Mouse (Mus musculus): Measurements from ENCODE around the gene Fbn1. TPM values are rescaled to one million over a fixed set of nuclear protein-coding genes. Genes with fewer than 3 reads are reported as not detected.

The Fbn1 gene
- polyA plus RNA-seq, 1 experiment from 2014 or later = 17.2 TPM

DNA sequence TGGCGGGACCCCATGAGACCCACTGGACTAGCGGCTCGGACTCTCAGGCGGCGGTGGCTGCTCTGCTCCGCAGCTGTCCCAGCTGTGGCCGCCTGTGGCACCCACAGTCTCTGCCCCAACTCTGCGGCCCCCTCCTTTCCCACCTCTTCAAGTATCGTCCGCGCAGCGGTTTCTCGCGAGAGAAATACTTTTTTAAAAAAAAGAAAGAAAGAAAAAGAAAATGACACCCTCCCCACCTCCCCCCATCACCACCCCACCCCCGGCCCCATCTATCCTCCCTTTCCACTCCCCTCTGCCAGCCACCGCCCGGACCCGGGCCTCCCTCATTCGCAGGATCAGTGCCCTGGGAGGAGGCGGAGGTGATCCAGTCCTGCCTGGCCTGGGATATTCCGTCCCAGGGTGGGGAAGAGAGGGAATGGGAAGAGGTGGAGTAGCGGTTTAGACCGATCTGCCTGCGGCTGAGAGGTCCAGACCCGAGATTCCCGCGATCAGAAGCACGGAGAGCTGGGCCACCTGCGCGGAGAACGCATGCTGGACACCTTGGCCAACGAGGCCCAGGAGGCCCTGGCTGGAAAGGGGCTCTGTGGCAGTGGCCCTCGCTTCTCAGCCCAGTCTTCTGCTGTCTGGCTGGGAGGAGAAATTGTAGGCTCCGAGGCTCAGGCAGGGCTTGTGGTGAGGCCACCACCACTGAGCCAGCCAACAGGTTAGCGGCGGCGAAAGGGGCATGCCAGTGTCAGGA lies 1.3 kb downstream of the Fbn1 start:
- Histone ChIP-seq H3K27ac (replicated peaks) (peak overlapping the region; percentile 93), H3K9me3 (ENCODE audit: control insufficient read depth, low read length) (no peaks in the 10 kb centered on the region), H3K9ac (ENCODE audit: low read length) (peak overlapping the region; percentile 79), H3K4me3 (ENCODE audit: low read depth, low read length) (peak overlapping the region; percentile 65), H3K4me2 (replicated peaks; ENCODE audit: low read depth) (peak overlapping the region; percentile 69), H3K27me3 (ENCODE audit: control insufficient read depth, insufficient read depth, low read length) (no peaks in the 10 kb centered on the region; the same call in 1 of the 2 replicates), H3K4me1 (replicated peaks; ENCODE audit: control insufficient read depth, insufficient read depth) (no peaks in the 10 kb centered on the region; the same call in 1 of the 2 replicates), H3K36me3 (ENCODE audit: control insufficient read depth, insufficient read depth, low read length) (no peaks in the 10 kb centered on the region; the same call in 1 of the 2 replicates)
- ATAC-seq (ENCODE audit: low FRiP score, low TSS enrichment) = peak; percentile 89
- TF ChIP-seq EP300 (optimal IDR thresholded peaks at IDR 0.05) = peak; percentile 75
- TF ChIP-seq CTCF (IDR thresholded peaks at IDR 0.05; ENCODE audit: low read depth) = 0 out of 2 replicates have a peak, but pooled peaks have one; percentile 0
- peak; percentile 54 for DNase-seq (ENCODE audit: low spot score)
- 1% methylated on average over 37 of the region's 37 CpGs for WGBS

DNA sequence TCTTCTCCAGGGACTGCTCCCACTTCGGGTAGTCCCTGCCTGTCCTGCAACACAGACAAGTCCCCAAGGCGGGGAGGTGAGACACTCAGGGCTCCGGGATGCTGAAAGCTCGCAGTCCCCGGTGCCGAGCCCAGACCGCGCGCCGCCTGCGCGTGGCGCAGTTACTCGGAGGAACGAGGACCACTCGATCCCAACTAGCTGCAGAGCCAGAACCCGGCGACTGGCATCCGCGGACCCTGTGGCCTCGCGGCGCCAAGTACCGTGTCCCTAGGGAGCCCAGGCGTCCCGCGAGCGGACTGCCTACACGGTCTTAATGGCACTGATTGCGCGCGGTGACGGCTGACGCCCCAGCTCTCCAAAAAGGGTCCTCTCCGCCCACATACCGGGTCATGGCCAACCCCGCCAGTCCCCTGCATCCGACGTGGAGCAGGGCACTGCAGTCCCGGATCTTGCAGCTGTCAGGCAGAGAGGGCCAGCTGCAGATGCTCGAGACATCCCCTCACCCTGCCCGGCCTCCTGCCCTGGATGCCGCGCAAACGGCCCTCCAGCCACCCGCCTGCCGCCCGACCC lies 2.0 kb downstream of the Fbn1 start:
- peak overlapping the region; percentile 79 for H3K9ac ChIP-seq (ENCODE audit: low read length)
- DNase-seq (ENCODE audit: low spot score) (peak; percentile 48), ATAC-seq (ENCODE audit: low FRiP score, low TSS enrichment) (peak; percentile 68)
- H3K36me3 ChIP-seq (ENCODE audit: control insufficient read depth, insufficient read depth, low read length) = no peaks in the 10 kb centered on the region; the same call in 1 of the 2 replicates
- peak overlapping the region; percentile 69 for H3K4me2 ChIP-seq (replicated peaks; ENCODE audit: low read depth)
- no peaks in the 10 kb centered on the region; the same call in 1 of the 2 replicates for H3K4me1 ChIP-seq (replicated peaks; ENCODE audit: control insufficient read depth, insufficient read depth)
- H3K4me3 ChIP-seq (ENCODE audit: low read depth, low read length) = peak overlapping the region; percentile 65
- H3K9me3 ChIP-seq (ENCODE audit: control insufficient read depth, low read length) = no peaks in the 10 kb centered on the region
- H3K27ac ChIP-seq (replicated peaks) = peak overlapping the region; percentile 93
- WGBS = under 1% methylated on average over 47 of the region's 48 CpGs
- TF ChIP-seq CTCF (IDR thresholded peaks at IDR 0.05; ENCODE audit: low read depth) = peak; percentile 24; the same call in 1 of the 2 replicates
- TF ChIP-seq EP300 (optimal IDR thresholded peaks at IDR 0.05) = no peak
- no peaks in the 10 kb centered on the region; the same call in 1 of the 2 replicates for H3K27me3 ChIP-seq (ENCODE audit: control insufficient read depth, insufficient read depth, low read length)

DNA sequence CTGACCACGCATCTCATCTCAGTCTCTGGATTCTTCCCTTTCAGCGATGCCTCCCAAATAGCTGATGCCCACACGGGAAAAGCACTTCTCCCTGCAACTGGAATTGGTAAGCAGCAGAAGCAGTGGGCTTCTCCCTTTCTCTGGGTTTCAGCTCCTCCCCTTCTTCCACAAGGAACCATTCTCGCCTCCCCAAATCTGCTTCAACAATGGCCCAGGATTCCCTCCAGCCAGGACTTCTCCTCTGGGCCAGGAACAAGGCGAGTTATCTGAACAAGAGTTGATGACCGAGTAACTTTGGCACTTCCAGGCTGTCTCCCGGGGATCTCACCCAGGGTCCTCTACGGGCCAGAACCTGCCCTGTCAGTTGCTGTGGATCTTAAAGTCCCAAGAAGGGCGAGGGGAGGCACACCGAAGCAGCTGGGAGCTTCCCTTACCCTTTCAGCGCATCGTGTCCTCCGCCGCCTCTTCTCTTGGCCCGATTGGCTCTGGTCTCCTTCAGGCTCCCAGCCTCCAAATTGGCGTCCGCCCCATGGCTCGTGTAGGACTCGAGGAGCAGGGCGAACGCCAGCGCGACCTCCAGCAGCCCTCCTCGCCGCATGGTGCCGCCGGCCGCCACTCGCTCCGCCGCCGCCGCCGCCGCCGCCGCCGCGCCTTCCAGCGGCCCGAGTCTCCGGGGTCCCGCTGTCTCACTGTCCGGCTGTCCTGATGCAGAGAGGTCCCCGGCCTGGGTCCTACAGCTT lies 2.6 kb downstream of the Fbn1 start, which contains the start of gene Gm9913:
TSS of gene Gm9913 (plus strand) at position 84 of the 740 bp plus-strand sequence.
- TF ChIP-seq CTCF (IDR thresholded peaks at IDR 0.05; ENCODE audit: low read depth) (no peak), EP300 (optimal IDR thresholded peaks at IDR 0.05) (no peak)
- peak; percentile 13; the same call in 1 of the 2 replicates for ATAC-seq (ENCODE audit: low FRiP score, low TSS enrichment)
- peak within 1 kb of the TSS; percentile 93 for H3K27ac ChIP-seq (replicated peaks)
- H3K4me2 ChIP-seq (replicated peaks; ENCODE audit: low read depth) = peak within 1 kb of the TSS; percentile 69
- peak within 1 kb of the TSS; percentile 79 for H3K9ac ChIP-seq (ENCODE audit: low read length)
- H3K4me1 ChIP-seq (replicated peaks; ENCODE audit: control insufficient read depth, insufficient read depth) = no peaks in the 10 kb centered on the region; the same call in 1 of the 2 replicates
- no peaks in the 10 kb centered on the region; the same call in 1 of the 2 replicates for H3K27me3 ChIP-seq (ENCODE audit: control insufficient read depth, insufficient read depth, low read length)
- H3K9me3 ChIP-seq (ENCODE audit: control insufficient read depth, low read length) = no peaks in the 10 kb centered on the region
- H3K4me3 ChIP-seq (ENCODE audit: low read depth, low read length) = peak within 1 kb of the TSS; percentile 65
- H3K36me3 ChIP-seq (ENCODE audit: control insufficient read depth, insufficient read depth, low read length) = no peaks in the 10 kb centered on the region; the same call in 1 of the 2 replicates
- 2% methylated on average over 38 of the region's 45 CpGs for WGBS
- DNase-seq (ENCODE audit: low spot score) = peak; percentile 35

DNA sequence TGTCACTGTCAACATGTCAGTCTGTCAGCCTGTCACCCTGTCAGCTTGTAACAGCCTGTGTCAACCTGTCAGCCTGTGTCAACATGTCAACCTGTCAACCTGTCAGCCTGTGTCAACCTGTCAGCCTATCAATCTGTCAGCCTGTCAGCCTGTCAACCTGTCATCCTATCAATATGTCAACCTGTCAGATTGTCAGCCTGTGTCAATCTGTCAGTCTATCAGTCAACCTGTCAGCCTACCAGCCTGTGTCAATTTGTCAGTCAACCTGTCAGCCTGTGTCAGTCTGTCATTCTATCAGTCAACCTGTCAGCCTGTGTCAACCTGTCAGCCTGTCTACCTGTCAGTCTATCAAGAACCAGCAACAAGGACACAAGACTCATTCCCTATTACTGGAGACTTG lies 6.3 kb downstream of the Fbn1 start:
- H3K9me3 ChIP-seq (ENCODE audit: control insufficient read depth, low read length) = no peaks in the 10 kb centered on the region
- no peak for ATAC-seq (ENCODE audit: low FRiP score, low TSS enrichment)
- H3K36me3 ChIP-seq (ENCODE audit: control insufficient read depth, insufficient read depth, low read length) = no peaks in the 10 kb centered on the region; the same call in 1 of the 2 replicates
- no peak for DNase-seq (ENCODE audit: low spot score)
- no peaks in the 10 kb centered on the region; the same call in 1 of the 2 replicates for H3K27me3 ChIP-seq (ENCODE audit: control insufficient read depth, insufficient read depth, low read length)
- no peak overlapping the region for H3K4me2 ChIP-seq (replicated peaks; ENCODE audit: low read depth)
- H3K9ac ChIP-seq (ENCODE audit: low read length) = no peak overlapping the region
- H3K27ac ChIP-seq (replicated peaks) = no peak overlapping the region
- H3K4me3 ChIP-seq (ENCODE audit: low read depth, low read length) = no peak overlapping the region
- no peaks in the 10 kb centered on the region; the same call in 1 of the 2 replicates for H3K4me1 ChIP-seq (replicated peaks; ENCODE audit: control insufficient read depth, insufficient read depth)
- no peak for TF ChIP-seq CTCF (IDR thresholded peaks at IDR 0.05; ENCODE audit: low read depth)
- TF ChIP-seq EP300 (optimal IDR thresholded peaks at IDR 0.05) = no peak

DNA sequence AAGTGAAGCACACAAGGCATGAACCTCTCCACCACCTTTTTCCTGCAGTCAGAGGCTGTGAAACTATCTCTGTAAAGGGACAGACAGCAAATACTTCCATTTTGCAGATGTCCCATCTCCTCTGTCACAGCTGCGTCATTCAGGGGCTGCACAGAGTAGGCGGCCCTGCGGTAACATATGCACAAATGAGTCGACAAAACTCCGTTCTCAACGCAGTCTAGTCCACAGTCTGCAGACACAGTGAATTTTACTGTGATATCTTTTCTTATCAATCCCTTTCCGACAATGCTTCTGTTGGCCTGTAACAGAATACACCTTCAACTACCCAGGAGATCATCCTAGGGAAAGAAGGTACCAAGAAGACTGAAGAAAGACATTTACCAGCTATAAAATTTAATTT lies 9.6 kb downstream of the Fbn1 start:
- no peak for DNase-seq (ENCODE audit: low spot score)
- no peak overlapping the region for H3K4me3 ChIP-seq (ENCODE audit: low read depth, low read length)
- no peaks in the 10 kb centered on the region; the same call in 1 of the 2 replicates for H3K4me1 ChIP-seq (replicated peaks; ENCODE audit: control insufficient read depth, insufficient read depth)
- no peak for TF ChIP-seq EP300 (optimal IDR thresholded peaks at IDR 0.05)
- no peak for TF ChIP-seq CTCF (IDR thresholded peaks at IDR 0.05; ENCODE audit: low read depth)
- no peaks in the 10 kb centered on the region for H3K27me3 ChIP-seq (ENCODE audit: control insufficient read depth, insufficient read depth, low read length)
- ATAC-seq (ENCODE audit: low FRiP score, low TSS enrichment) = no peak
- no peaks in the 10 kb centered on the region for H3K9me3 ChIP-seq (ENCODE audit: control insufficient read depth, low read length)
- H3K9ac ChIP-seq (ENCODE audit: low read length) = no peak overlapping the region
- 90% methylated on average over 7 of the region's 7 CpGs for WGBS
- no peak overlapping the region for H3K4me2 ChIP-seq (replicated peaks; ENCODE audit: low read depth)
- H3K36me3 ChIP-seq (ENCODE audit: control insufficient read depth, insufficient read depth, low read length) = no peaks in the 10 kb centered on the region; the same call in 1 of the 2 replicates
- H3K27ac ChIP-seq (replicated peaks) = no peak overlapping the region

Measured in stomach, postnatal 0 days (tissue).